Mouse (Mus musculus) small intestine, adult 10 weeks (tissue): ENCODE results near the gene Tnfsf15. TPM values are rescaled to one million over a fixed set of nuclear protein-coding genes. Genes with fewer than 3 reads are reported as not detected.

ENCODE experiments used
- polyA plus RNA-seq: library from polyadenylated mRNA; stranded (reverse); fragments of 350-450 nt; fragmentation: Illumina TruSeq; extraction: RNeasy Lipid Tissue Mini Kit (QIAGEN cat#74804); gene quantifications from one replicate; pipeline ENCODE4 v1.2.3, GENCODE M21; 2014; ENCODE audit warnings: low replicate concordance

Tnfsf15 gene
- 0.97 TPM for polyA plus RNA-seq

GRCm38 (mm10) chr4:63744693-63745171, at the start of gene Tnfsf15:
TSS of gene Tnfsf15 (minus strand) at chr4:63745113.

Other genes with a start within 250 kb of the Tnfsf15 start
- gene Whrn, start 249.1 kb downstream of the Tnfsf15 start, polyA plus RNA-seq: 0.93 TPM
- 171 TPM for gene Atp6v1g1, start 200.3 kb downstream of the Tnfsf15 start, polyA plus RNA-seq
- 10.2 TPM for gene Tmem268, start 186.3 kb downstream of the Tnfsf15 start, polyA plus RNA-seq
- not detected for gene Gm11213, start 139.9 kb downstream of the Tnfsf15 start, polyA plus RNA-seq
- gene Tex48, start 122.7 kb downstream of the Tnfsf15 start, polyA plus RNA-seq: not detected
- not detected for gene Gm11214, start 81.7 kb downstream of the Tnfsf15 start, polyA plus RNA-seq
- 3.3 TPM for gene Tnfsf8, start 116.2 kb upstream of the Tnfsf15 start, polyA plus RNA-seq